Mouse (Mus musculus): ENCODE data around the gene Anapc11.

The Anapc11 gene

DNA sequence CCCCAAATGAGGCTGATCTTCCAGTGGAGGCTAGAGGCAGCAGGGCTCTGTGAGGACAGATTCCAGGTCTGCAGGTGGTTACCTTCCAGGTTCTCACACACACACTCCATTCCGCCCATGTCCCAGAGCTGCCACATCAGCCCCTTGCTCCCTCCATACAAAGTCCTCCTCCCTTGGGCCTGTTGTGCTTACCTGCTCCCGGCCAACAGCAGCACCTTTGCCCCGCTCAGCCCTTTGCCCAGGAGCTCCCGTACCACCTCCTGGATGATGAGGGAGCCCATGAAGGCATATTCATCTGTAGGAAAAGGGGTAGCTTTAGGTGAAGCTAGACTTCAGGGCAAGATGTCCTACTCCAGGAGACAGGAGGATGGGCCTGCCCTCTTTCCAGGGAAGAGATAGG, 59.1 kb downstream of the Anapc11 start:
- no peak for DNase-seq (ENCODE audit: low spot score in 2 of 2)
